Mouse (Mus musculus): Measurements from ENCODE around the gene Kcnj9.

DNA sequence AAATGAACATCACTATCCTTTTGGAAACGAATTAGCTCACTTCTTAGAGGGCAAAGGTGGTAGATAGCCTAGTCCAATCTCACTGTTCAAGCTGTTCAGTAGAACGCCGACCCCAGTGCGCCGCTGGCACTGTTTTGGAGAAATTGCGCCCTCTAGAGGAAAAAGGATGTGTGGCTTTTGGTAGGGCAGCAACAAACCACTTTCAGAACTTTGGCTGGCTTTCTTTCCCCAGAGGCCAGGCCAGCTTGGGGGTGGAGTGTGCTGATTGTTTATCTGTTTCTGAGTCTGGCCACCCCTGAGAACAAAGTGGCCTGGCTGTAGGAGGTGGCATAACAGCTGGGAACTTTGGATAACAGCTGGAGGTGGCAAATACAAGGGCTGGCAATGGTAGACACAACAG lies 35.6 kb upstream of the Kcnj9 start:
- TF ChIP-seq TCF12 (IDR thresholded peaks at IDR 0.05; ENCODE audit: insufficient read depth, poor library complexity, severe bottlenecking), result no peak
- TF ChIP-seq MYOG (IDR thresholded peaks at IDR 0.05; ENCODE audit: control insufficient read depth in 1 of 3, insufficient read depth in 1 of 3, insufficient read length in 2 of 3, low read depth in 2 of 3), result no peak

Data from myocyte (in vitro differentiated cells).